8 mouse cellular contexts compared by ENCODE assay signal in the genomic region with DNA sequence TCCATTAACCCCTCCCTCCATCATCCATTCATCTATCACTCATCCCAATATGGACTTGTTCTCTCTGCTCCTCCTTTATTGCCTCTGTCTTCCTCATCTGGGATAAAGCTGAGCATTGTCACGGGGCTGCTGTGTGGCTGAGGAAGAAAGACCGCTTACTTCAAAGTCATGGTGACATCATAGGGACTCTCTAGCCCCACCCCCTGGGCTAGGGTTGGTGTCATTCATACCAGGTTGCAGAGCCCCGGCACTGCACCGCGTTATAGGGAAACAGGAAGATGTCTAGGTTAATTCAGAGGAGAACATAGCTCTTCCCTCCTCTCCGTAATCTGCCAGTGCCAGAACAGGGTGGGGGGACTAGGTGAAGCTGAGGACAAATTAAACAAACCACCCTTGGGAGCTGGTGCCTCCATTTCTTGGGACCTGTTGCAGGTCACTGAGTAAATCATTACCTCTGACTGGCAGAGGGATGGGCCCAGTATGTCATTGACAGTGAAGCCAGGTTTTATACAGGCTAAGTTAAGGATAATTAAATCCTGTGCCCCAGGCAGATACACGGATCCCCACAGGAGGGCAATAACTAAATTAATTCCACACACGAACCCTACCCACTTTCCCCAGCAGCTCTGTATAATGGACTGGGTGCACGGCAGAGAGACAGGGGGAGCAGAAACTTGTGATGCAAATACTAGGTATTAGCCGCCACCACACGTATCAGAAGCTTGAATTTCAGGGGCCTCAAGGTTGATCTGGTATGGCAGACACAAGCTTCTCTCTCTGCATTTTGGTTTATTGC. TPM values are rescaled to one million over a fixed set of nuclear protein-coding genes. Genes with fewer than 3 reads are reported as not detected.
DNase-seq lines count a peak whose midpoint lies in the region; ATAC-seq and TF ChIP-seq lines count a peak whose summit lies in the region.

No protein-coding gene starts in this region.

- DNase-seq in gastrocnemius, adult 2 months, result no peak
- no peak for DNase-seq in gastrocnemius, postnatal 4 days (ENCODE audit: low spot score in 2 of 2)
- no peak for DNase-seq in right cerebral cortex, adult 18-20 months
- DNase-seq in left cerebral cortex, adult 8-10 months (ENCODE audit: low spot score in 2 of 2), result no peak

- no peaks in the 10 kb centered on the region for H3K36me3 ChIP-seq in hindbrain, embryonic 16.5 days (ENCODE audit: control insufficient read depth, insufficient read depth, low read length)
- H3K36me3 ChIP-seq in liver, embryonic 12.5 days, result no peaks in the 10 kb centered on the region

- no peak overlapping the region for H3K4me3 ChIP-seq in gastrocnemius, adult 2 months
- no peak overlapping the region for H3K4me3 ChIP-seq in cortical plate, adult 2 months (ENCODE audit: insufficient read depth, low read length)
- no peak overlapping the region for H3K4me3 ChIP-seq in hindbrain, embryonic 16.5 days (ENCODE audit: low read length)
- H3K4me3 ChIP-seq in liver, embryonic 12.5 days, result no peak overlapping the region

- no peaks in the 10 kb centered on the region for H3K9me3 ChIP-seq in hindbrain, embryonic 16.5 days (ENCODE audit: control insufficient read depth, low read length)
- H3K9me3 ChIP-seq in liver, embryonic 12.5 days (replicated peaks), result no peaks in the 10 kb centered on the region

- H3K4me2 ChIP-seq in hindbrain, embryonic 16.5 days (ENCODE audit: low read length), result no peak overlapping the region
- peak overlapping the region; percentile 13; the same call in 1 of the 2 replicates for H3K4me2 ChIP-seq in liver, embryonic 12.5 days

- ATAC-seq in hindbrain, embryonic 16.5 days, result peak; percentile 21; the same call in 1 of the 2 replicates
- ATAC-seq in liver, embryonic 12.5 days, result 0 out of 2 replicates have a peak, but pooled peaks have one; percentile 20
- ATAC-seq in neutrophil, adult 5-6 weeks (ENCODE audit: extremely low read depth, insufficient number of reproducible peaks, low FRiP score, poor library complexity, severe bottlenecking), result peak; percentile 77

- TF ChIP-seq POLR2A in cortical plate, adult 2 months (IDR thresholded peaks at IDR 0.05; ENCODE audit: extremely low read depth, insufficient read depth, low read length), result no peak

- H3K27ac ChIP-seq in gastrocnemius, adult 2 months, result peak overlapping the region; percentile 86
- peak overlapping the region; percentile 76 for H3K27ac ChIP-seq in cortical plate, adult 2 months (ENCODE audit: insufficient read depth, low read length)
- peak overlapping the region; percentile 93 for H3K27ac ChIP-seq in hindbrain, embryonic 16.5 days (ENCODE audit: low read depth, low read length)
- no peak overlapping the region for H3K27ac ChIP-seq in liver, embryonic 12.5 days

- 0 out of 2 replicates have a peak overlapping the region, but pooled peaks have one; percentile 32 for H3K9ac ChIP-seq in hindbrain, embryonic 16.5 days (ENCODE audit: low read depth, low read length)
- no peak overlapping the region for H3K9ac ChIP-seq in liver, embryonic 12.5 days

- 21% methylated on average over 11 of the region's 11 CpGs for WGBS in hindbrain, embryonic 16.5 days
- WGBS in liver, embryonic 12.5 days (ENCODE audit: insufficient replicate concordance), result 30% methylated on average over 11 of the region's 11 CpGs

- H3K4me1 ChIP-seq in cortical plate, adult 2 months (ENCODE audit: control insufficient read depth, insufficient read depth, low read length), result peaks cover 16% of the 10 kb centered on the region
- H3K4me1 ChIP-seq in hindbrain, embryonic 16.5 days (ENCODE audit: control insufficient read depth, insufficient read depth, low read depth, low read length), result peaks cover 41% of the 10 kb centered on the region
- H3K4me1 ChIP-seq in liver, embryonic 12.5 days, result peaks cover 22% of the 10 kb centered on the region

- intact Hi-C loops in gastrocnemius, adult 2 months (cut with DNase I), result no loop called here

- no peak for TF ChIP-seq CTCF in gastrocnemius, adult 2 months (IDR thresholded peaks at IDR 0.05)
- TF ChIP-seq CTCF in cortical plate, adult 2 months (IDR thresholded peaks at IDR 0.05; ENCODE audit: extremely low read depth, insufficient read depth, low read length), result no peak

- no peaks in the 10 kb centered on the region for H3K27me3 ChIP-seq in hindbrain, embryonic 16.5 days (replicated peaks; ENCODE audit: control insufficient read depth, insufficient read depth, low read length)
- 0 out of 2 replicates have a peak, but pooled peaks cover 4% of the 10 kb centered on the region for H3K27me3 ChIP-seq in liver, embryonic 12.5 days (replicated peaks)

RNA-seq across cellular contexts. Expression of a gene that starts 57.5 kb away (rescaled TPM):
- total RNA-seq in gastrocnemius, adult 2 months (2021), result 10 to 100 TPM; 28.6 to 81.6 TPM
- 10 to 100 TPM; 71.8 to 76.1 TPM for total RNA-seq in gastrocnemius, postnatal 4 days (2021)
- 32.9 and 33.2 TPM in 2 replicates for polyA plus RNA-seq in cortical plate, adult 2 months (2012; rRNA removed)
- 8.0 and 8.2 TPM in 2 replicates for polyA plus RNA-seq in hindbrain, embryonic 16.5 days (2015; fragmentation: Nextera tagmentation; extraction: Ambion mirVana)
- polyA plus RNA-seq in liver, embryonic 12.5 days (2016; fragmentation: Nextera tagmentation; extraction: Ambion mirVana), result 5.5 and 5.6 TPM in 2 replicates
- total RNA-seq in neutrophil, adult 5-6 weeks (2017), result 65.3 and 69.0 TPM in 2 replicates
- total RNA-seq in left cerebral cortex, adult 8-10 months (2022), result 10 to 100 TPM; 52.9 to 59.6 (median 58.6) TPM

Comparison
In these comparisons a context has a peak if more than half of its experiments do, and no peak if none do; other contexts are left out.
1. ATAC-seq: peak in every context shown above with its lines; median percentile 77 in neutrophil, adult 5-6 weeks; 21 in hindbrain, embryonic 16.5 days; 20 in liver, embryonic 12.5 days.